Mouse (Mus musculus) olfactory bulb, adult 2 months (tissue): Measurements from ENCODE around the gene Eno2. TPM values are rescaled to one million over a fixed set of nuclear protein-coding genes. Genes with fewer than 3 reads are reported as not detected.
"Not testable (repeated sequence)": the region's sequence is repeated elsewhere in the genome, so short reads cannot be mapped to it uniquely, and the experiment has no call there.

Experiments
- H3K27ac ChIP-seq: fragments of 200-500 bp; 2 replicates; pipeline ENCODE4 v1.5.1; 2012; ENCODE audit warnings: low read depth, low read length; ENCODE audit not compliant: insufficient read depth
- H3K4me1 ChIP-seq: fragments of 200-500 bp; 2 replicates; pipeline ENCODE4 v1.6.1; 2012; ENCODE audit warnings: low read length; ENCODE audit not compliant: control insufficient read depth, insufficient read depth
- H3K4me3 ChIP-seq: fragments of 200-500 bp; 2 replicates; pipeline ENCODE4 v1.5.1; 2012; ENCODE audit warnings: mild to moderate bottlenecking, low read depth, low read length, moderate library complexity; ENCODE audit not compliant: insufficient read depth
- CTCF ChIP-seq: fragments of 200-500 bp; IDR thresholded peaks from 2 replicates; pipeline ENCODE4 v1.5.1; 2012; ENCODE audit warnings: low read depth, mild to moderate bottlenecking, low read length, moderate library complexity; ENCODE audit not compliant: insufficient read depth
- POLR2A ChIP-seq: fragments of 200-500 bp; IDR thresholded peaks from 2 replicates; pipeline ENCODE4 v1.6.1; 2012; ENCODE audit warnings: mild to moderate bottlenecking, low read depth, low read length, moderate library complexity; ENCODE audit not compliant: insufficient read depth
- WGBS: fragments of 180-500 bp; shearing (Covaris S2); methylation state at CpG from one replicate; pipeline ENCODE4 v1.1.7; 2018; 5-methylcytosine and 5-hydroxymethylcytosine counted together
- polyA plus RNA-seq: library from polyadenylated mRNA; stranded (reverse); fragments of >200 nt; gene quantifications from 2 replicates; pipeline ENCODE4 v1.2.4, GENCODE M21; 2012; ENCODE audit warnings: low replicate concordance; ENCODE audit not compliant: missing spikeins, insufficient read depth, insufficient read length

Eno2 gene
- polyA plus RNA-seq, 1 experiment = 939 TPM

- Histone ChIP-seq H3K4me3 (no peak overlapping the region), H3K4me1 (peaks cover 43% of the 10 kb centered on the region), H3K27ac (peak overlapping the region; percentile 96)
- 27% methylated on average over 4 of the region's 4 CpGs for WGBS
- TF ChIP-seq POLR2A = no peak
- no peak for TF ChIP-seq CTCF
These were observed 37.9 kb upstream of the Eno2 start for GRCm38 (mm10) chr6:124807366-124807765.

- Histone ChIP-seq H3K27ac (peak overlapping the region; percentile 94), H3K4me1 (peaks cover 36% of the 10 kb centered on the region), H3K4me3 (no peak overlapping the region)
- WGBS = 62% methylated on average over 7 of the region's 7 CpGs
- TF ChIP-seq CTCF (no peak), POLR2A (no peak)
These were observed 37.1 kb upstream of the Eno2 start for GRCm38 (mm10) chr6:124806446-124807140.

GRCm38 (mm10) chr6:124805341-124806321 lies 36.2 kb upstream of the Eno2 start:
- Histone ChIP-seq H3K4me3 (peak overlapping the region; percentile 35), H3K4me1 (peaks cover 35% of the 10 kb centered on the region), H3K27ac (peak overlapping the region; percentile 94)
- TF ChIP-seq POLR2A (peak; percentile 69), CTCF (no peak)
- WGBS = 1% methylated on average over 34 of the region's 34 CpGs

GRCm38 (mm10) chr6:124804341-124804740 lies 34.9 kb upstream of the Eno2 start:
- no peak for TF ChIP-seq CTCF
- no peak for TF ChIP-seq POLR2A
- H3K4me3 ChIP-seq = no peak overlapping the region
- H3K27ac ChIP-seq = peak overlapping the region; percentile 93; the same call in 1 of the 2 replicates
- peaks cover 25% of the 10 kb centered on the region for H3K4me1 ChIP-seq
- 76% methylated on average over 3 of the region's 3 CpGs for WGBS

- not testable (repeated sequence) for H3K4me3 ChIP-seq, H3K27ac ChIP-seq
- H3K4me1 ChIP-seq = peaks cover 19% of the 10 kb centered on the region
- 97% methylated on average over 4 of the region's 4 CpGs for WGBS
These were observed 34.2 kb upstream of the Eno2 start for GRCm38 (mm10) chr6:124803691-124804090.

- H3K27ac ChIP-seq = no peak overlapping the region
- no peak for TF ChIP-seq CTCF
- no peak for TF ChIP-seq POLR2A
- 78% methylated on average over 3 of the region's 3 CpGs for WGBS
- peaks cover 13% of the 10 kb centered on the region for H3K4me1 ChIP-seq
- no peak overlapping the region for H3K4me3 ChIP-seq
These were observed 33.6 kb upstream of the Eno2 start for GRCm38 (mm10) chr6:124803061-124803460.

GRCm38 (mm10) chr6:124802400-124802799 lies 32.9 kb upstream of the Eno2 start:
- 27% methylated on average over 7 of the region's 9 CpGs for WGBS
- H3K4me1 ChIP-seq, H3K27ac ChIP-seq, H3K4me3 ChIP-seq: not testable (repeated sequence)

- TF ChIP-seq POLR2A (no peak), CTCF (no peak)
- Histone ChIP-seq H3K27ac (no peak overlapping the region), H3K4me1 (no peaks in the 10 kb centered on the region), H3K4me3 (no peak overlapping the region)
- 85% methylated on average over 2 of the region's 2 CpGs for WGBS
These were observed 26.7 kb upstream of the Eno2 start for GRCm38 (mm10) chr6:124796200-124796599.

- Histone ChIP-seq H3K27ac (no peak overlapping the region), H3K4me3 (no peak overlapping the region), H3K4me1 (no peaks in the 10 kb centered on the region)
- TF ChIP-seq POLR2A (no peak), CTCF (no peak)
- WGBS = 41% methylated on average over 4 of the region's 4 CpGs
These were observed 26.3 kb upstream of the Eno2 start for GRCm38 (mm10) chr6:124795781-124796180.
